Mouse (Mus musculus) natural killer cell, adult 2 months (primary cell): ENCODE results near the gene Farp1.
A peak's percentile ranks its signal among the peaks of the same experiment; 100 is the strongest.
"Not testable (repeated sequence)": the region's sequence is repeated elsewhere in the genome, so short reads cannot be mapped to it uniquely, and the experiment has no call there.

Experiments used
- DNase-seq, 2 experiments: peaks; one replicate each; pipeline ENCODE4 v3.0.0; 2022; ENCODE audit warnings: low spot score in 2 of 2

Farp1 gene

GRCm38 (mm10) chr14:121182967-121183366 lies 148.0 kb downstream of the Farp1 start:
- no peak for DNase-seq

GRCm38 (mm10) chr14:121183414-121184130 lies 148.6 kb downstream of the Farp1 start:
- DNase-seq, result no peak

DNA sequence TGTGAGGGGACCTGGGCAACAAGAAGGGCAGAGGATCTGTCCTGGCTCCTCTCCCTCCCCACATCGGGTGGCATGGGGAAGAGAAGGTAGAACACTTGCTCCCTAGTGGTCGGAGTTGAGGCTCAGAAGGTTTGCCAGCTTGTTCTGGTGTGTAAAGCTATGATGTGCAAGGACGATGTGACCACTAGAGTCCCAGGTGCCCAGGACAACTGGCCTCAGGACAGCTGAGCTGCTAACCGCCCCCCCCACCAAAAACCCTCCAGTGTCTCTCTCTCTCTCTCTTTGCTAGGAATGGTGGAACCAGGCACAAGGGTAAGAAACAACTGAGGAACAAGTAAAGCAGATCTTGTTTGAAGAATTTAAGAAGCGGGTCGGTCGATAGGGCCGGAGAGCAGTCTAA lies 149.4 kb downstream of the Farp1 start:
- DNase-seq, result no peak

- DNase-seq, result no peak
Measured at GRCm38 (mm10) chr14:121186402-121186894, 151.4 kb downstream of the Farp1 start.

DNA sequence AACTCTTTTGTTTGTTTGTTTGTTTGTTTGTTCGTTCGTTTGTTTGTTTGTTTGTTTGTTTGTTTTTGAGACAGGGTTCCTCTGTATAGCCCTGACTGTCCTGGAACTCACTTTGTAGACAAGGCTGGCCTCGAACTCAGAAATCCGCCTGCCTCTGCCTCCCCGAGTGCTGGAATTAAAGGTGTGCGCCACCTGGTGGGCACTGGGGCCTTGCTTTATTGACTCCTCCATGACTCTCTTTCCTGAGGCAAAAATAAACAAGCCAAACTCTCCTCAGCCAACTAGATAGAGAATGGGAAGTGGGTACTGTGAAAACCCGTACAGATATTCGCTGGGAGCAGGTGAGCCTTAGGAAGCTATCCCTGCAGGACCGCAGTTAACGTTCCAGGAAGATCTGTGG lies 154.8 kb downstream of the Farp1 start:
- DNase-seq, result not testable (repeated sequence)

GRCm38 (mm10) chr14:121190386-121190785 lies 155.4 kb downstream of the Farp1 start:
- no peak for DNase-seq

DNA sequence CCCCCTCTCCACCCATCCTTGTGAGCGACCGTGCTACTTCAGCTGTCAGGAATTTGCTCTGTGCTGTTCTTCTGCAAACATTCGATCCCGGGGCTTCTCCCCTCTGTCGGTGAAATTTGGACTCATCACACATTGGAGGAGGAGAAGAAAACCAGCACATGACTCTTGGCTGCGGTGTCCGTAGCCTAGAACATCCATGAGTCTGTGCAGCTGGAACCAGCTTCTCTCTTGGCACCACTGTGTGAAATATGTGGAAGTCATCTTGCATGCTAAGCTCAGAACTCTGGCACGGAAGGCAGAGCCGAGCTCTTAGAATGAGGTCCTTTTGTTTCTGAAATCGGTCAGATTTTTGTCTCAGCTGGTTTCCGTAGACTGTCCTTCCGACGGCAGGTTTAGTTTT lies 156.7 kb downstream of the Farp1 start:
- DNase-seq, result no peak

- DNase-seq, result no peak
Measured at GRCm38 (mm10) chr14:121192394-121192793, 157.4 kb downstream of the Farp1 start.

DNA sequence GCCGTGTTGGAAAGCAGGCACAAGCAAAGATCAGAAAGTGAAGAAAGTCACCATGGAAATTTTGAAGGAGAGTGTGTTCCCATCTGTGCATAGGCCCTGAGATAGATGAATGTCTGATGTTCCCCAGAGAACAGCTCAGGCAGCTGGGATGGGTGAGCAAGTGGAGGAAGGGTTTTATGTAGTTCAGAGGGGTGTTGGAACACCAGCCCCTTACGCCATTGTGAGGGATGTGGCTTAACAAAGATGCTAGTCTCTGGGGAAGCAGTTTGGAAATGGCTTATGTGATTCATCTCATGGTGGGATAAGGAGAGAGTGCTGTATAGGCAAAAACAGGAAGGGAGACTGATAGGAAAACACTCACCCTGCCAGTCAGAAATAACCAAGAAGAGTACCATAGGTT lies 159.0 kb downstream of the Farp1 start:
- DNase-seq, result no peak

DNA sequence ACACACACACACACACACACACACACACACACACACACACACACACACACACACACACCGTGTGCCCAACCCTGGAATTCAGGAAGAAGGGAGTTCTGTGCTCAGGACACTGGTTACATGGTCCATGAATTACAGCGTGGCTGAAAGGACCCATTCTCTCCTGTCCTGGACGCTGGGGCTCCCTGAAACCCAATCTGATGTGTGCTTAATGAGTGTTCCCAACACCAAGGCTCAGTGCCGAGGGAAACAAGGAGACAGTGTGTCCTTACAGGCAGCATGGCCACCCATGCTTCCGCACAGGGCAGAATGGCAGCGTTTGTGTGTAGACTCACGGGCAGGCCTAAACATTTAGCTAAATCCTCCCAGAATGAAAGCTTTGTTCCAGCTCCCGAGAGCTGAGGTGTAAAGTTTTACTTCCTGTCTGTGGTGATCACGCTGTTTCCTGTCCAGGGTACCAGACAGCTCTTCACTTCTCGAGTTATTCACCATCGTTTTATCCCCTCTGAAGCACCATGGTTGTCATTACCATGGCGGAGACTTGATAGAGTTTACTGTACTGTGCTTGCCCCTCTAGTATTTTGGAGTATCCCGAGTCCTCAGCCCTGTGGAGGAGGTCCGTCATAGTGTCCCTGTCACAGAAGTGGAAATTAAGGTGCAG lies 164.0 kb downstream of the Farp1 start:
- DNase-seq, result peak; percentile 31 to 47

- no peak for DNase-seq
Measured at GRCm38 (mm10) chr14:121199789-121200188, 164.8 kb downstream of the Farp1 start.

DNA sequence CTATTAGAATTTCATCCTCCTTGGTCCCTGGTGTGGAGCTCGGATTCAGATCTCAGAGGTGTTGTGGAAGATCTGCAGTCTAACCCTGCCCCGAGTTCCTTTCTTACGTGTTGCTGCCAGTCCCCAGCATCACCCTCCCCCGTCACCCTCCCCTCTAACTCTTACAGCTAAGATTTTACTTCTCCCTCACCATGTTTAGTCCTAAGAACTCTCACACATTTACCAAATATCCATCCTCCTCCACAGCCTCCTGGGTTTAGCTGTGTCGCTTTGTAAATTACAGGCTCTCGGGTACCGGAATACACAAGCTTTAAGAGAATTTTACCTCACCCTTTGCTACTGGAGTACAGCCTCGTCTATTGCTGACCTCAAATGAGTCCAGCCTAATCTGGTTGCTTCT lies 165.4 kb downstream of the Farp1 start:
- DNase-seq, result no peak

DNA sequence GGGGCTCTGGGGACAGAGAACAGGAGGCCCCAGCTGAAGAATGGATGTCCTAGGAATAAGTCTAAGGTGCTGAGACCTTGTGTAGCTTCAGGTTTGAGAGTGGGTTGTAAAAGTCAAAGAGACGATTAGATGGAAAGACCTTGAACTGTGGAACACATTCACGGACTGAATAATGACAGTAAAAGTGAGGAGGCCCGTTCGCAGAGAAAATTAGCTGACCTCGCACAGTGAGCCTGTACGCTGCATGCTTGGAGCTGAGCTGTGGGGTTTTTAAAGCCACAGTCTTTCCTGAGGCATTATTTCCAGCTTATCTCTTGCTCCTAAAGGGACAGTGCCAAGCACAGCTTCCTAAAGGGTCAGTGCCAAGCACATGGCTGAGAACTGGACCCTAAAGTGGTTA lies 166.2 kb downstream of the Farp1 start:
- DNase-seq, result no peak

DNA sequence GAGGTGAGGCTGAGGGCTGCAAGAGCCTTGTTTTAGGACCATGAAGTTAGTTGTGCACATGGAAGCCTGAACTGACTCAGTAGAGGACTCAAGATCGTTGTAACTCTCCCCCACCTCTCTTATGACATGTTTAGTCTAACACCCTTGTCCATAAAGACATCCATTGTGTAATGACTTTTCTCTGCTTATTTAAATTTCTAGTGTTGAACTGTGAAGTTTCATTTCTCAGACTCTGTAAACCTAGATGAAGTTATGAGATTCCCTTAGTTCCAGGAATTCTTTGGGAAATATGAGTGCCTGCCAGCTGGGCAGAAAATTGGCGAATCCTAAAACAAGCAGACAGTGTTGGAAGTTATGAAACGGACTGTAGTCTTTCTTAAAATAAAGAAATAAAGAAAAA lies 170.5 kb downstream of the Farp1 start:
- DNase-seq, result no peak

DNA sequence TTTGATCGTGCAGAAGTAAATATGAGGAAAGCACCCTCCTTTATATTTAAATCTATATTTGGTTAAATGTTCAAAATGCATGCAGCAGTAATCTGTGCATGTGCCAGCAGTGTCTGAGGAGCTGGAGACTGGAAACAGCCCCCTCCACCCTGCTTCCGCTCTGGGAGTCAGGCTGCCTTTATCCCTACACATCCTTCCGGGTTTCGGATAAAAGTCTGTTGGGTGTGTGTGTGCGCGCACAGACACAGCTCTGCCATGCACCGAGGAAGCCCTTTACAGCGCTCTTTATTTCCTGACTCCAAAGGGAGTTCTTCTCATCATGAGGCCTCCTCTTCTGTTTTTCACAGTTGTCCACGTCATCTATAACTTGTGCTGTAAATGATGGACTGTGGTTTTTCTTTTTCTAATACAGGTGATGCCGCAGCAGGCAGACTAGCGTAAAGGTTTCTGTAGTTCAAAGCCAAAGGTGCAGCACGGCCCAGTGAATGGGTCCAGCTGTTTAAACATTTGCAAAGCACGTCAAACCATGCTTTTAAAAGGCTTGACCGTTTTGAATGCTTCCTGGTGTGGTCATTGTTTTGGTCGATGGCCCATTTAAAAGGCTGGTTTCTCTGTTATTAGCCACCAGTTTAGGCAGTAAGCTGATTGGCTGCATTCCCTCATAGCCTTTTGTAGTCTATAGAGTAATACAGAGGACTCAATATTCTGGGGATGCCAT lies 172.6 kb downstream of the Farp1 start:
- peak in 1 of 2 experiments; percentile 12 for DNase-seq

DNA sequence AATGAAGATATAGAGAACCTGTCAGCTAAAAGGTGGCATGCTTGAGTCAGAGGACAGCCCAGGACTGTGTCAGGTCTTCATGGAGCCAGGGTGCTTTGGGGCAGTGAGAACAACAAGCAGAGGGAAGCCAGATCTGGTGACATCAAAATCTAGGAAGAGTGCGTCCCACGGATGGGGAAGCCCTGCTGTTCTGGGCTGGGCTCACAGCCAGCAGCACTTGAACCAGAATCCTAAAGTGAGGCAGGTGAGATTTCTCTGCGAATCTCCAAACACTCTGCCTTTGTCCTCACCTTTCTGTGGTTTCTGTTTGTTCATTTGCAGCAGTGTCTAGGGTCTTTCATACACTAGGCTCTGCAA lies 173.1 kb downstream of the Farp1 start:
- DNase-seq, result no peak

- no peak for DNase-seq
Measured at GRCm38 (mm10) chr14:121210318-121210717, 175.3 kb downstream of the Farp1 start.

GRCm38 (mm10) chr14:121213650-121214049 lies 178.7 kb downstream of the Farp1 start:
- DNase-seq, result no peak

DNA sequence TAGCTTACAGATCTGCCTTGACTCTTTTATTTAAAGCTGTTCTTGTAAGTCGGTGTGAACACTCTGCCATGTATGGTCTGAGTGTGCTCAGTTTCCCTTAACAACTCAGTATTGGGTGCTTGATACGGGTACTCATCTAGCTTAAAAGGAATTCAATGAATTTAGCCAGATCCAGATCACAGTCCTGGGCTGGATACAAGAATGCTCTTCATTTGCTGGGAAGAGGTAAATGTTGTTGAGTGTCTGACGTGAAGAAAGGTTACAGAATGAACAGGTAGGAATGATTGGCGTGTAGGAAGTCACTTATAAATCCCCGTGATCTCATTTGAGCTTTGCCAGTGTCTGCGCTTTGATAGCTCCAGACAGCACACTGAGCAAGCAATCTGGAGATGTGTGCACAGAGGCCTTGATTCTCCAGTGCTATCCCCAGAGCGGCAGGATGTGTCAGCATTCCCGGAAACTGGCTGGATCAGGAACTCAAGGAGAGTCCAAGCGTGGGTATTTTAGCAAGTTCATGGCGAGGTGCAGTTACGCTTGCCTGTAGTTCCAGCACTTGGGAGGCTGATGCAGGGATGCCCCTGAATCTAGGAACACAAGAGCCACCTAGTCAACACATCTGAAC lies 179.7 kb downstream of the Farp1 start:
- DNase-seq, result no peak

- DNase-seq, result no peak
Measured at GRCm38 (mm10) chr14:121215817-121216216, 180.8 kb downstream of the Farp1 start.

- DNase-seq, result no peak
Measured at GRCm38 (mm10) chr14:121216672-121217071, 181.7 kb downstream of the Farp1 start.

DNA sequence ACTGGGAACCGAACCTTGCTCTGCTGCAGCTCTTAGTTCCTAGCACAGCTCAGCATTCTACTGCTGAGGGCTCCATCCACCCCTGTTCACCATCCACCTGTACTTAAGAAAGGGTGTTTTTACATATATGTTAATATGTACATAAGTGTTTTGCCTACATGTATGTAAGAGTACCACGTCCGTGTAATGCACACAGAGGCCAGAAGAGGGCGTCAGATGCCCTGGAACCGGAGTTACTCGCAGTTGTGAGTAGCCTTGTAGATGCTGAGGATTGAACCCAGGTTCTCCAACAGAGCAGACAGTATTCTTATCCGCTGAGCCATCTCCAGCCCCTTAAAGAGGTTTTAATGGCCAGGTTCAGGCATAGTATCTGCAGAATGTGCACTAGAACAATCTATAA lies 183.6 kb downstream of the Farp1 start:
- no peak for DNase-seq
